Mouse (Mus musculus): ENCODE results near the gene Sox4.

DNA sequence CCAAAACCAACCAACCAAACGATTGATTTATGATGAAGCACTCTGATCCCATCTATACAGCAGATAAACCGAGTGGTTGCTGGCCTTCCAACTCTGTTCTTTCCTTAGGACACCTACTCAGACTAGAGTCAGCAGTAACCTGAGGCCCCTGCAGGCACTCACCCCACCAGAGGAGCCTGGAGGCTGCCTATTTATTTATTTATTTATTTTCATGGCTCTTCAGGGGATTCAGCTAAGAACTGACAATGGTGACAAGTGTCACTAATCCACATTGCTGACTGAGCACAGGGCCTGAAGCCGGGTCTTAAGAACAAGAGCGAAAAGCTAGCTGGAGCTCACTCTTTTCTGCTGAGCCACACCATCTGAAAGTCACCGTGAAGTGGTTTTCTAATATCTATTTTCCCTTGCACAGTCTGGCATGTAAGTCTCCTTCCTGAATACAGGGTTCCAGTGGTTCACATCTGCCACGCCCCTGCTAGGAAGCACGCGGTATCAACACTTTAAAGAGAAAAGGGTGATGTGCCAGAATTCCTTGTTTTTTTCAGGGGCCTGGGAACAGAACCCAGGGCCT, 6.9 kb downstream of the Sox4 start:
- no peak for TF ChIP-seq CTCF (IDR thresholded peaks at IDR 0.05; ENCODE audit: control insufficient read depth, insufficient read depth, insufficient read length)
- no peak for TF ChIP-seq USF1 (IDR thresholded peaks at IDR 0.05; ENCODE audit: low read depth)
- TF ChIP-seq MAX (IDR thresholded peaks at IDR 0.05) = no peak

All from C2C12 (cell line).